Mouse (Mus musculus) cerebellum, adult 2 months (tissue): ENCODE measurements around the gene Wwc2.

Source experiments
- CTCF ChIP-seq: fragments of 200-500 bp; IDR thresholded peaks from 2 replicates; pipeline ENCODE4 v1.5.1; 2011; ENCODE audit warnings: low read depth, mild to moderate bottlenecking, control low read depth, low read length, moderate library complexity, borderline replicate concordance; ENCODE audit not compliant: insufficient read depth
- POLR2A ChIP-seq: fragments of 200-500 bp; IDR thresholded peaks from 2 replicates; pipeline ENCODE4 v1.6.1; 2011; ENCODE audit warnings: low read length, control low read depth, borderline replicate concordance; ENCODE audit not compliant: insufficient read depth

- TF ChIP-seq POLR2A (no peak), CTCF (no peak)
Observed at GRCm38 (mm10) chr8:47891641-47892040, 99.1 kb downstream of the Wwc2 start.
